Mouse (Mus musculus) CH12.LX (cell line): ENCODE measurements around the gene Gls. TPM values are rescaled to one million over a fixed set of nuclear protein-coding genes. Genes with fewer than 3 reads are reported as not detected.

Source experiments
- DNase-seq: peaks from one replicate; pipeline ENCODE4 v3.0.0-alpha.2; 2013; ENCODE audit errors: extremely low read depth
- H3K27ac ChIP-seq: 2 replicates; pipeline ENCODE4 v1.5.1; 2012; ENCODE audit warnings: low read depth, mild to moderate bottlenecking, control low read depth, moderate library complexity; ENCODE audit not compliant: insufficient read depth
- H3K27me3 ChIP-seq: replicated peaks from 2 replicates; pipeline ENCODE3; 2012; ENCODE audit warnings: inconsistent platforms
- H3K36me3 ChIP-seq, 2 experiments: replicated peaks in 1 of 2; 2 replicates each; pipeline versions ENCODE3 to v1.6.1; 2012; ENCODE audit warnings: inconsistent platforms in 1 of 2, low read length in 1 of 2, mild to moderate bottlenecking in 1 of 2, mixed read lengths in 1 of 2, moderate library complexity in 1 of 2; ENCODE audit not compliant: control insufficient read depth in 1 of 2, insufficient read depth in 1 of 2
- H3K4me1 ChIP-seq, 2 experiments: 2 replicates each; pipeline ENCODE4 v1.6.1; 2012; ENCODE audit warnings: inconsistent platforms in 1 of 2, moderate library complexity in 1 of 2; ENCODE audit not compliant: insufficient read depth in 2 of 2, control insufficient read depth in 1 of 2
- H3K4me2 ChIP-seq: 2 replicates; pipeline ENCODE4 v1.6.1; 2012; ENCODE audit warnings: low read depth, mild to moderate bottlenecking, control low read depth; ENCODE audit not compliant: poor library complexity, insufficient read depth, severe bottlenecking
- H3K4me3 ChIP-seq, 3 experiments: fragments of 150-350 bp in 1 of 3; sonication (generic) in 1 of 3; replicated peaks in 1 of 3; 2 replicates each; pipeline versions ENCODE3 to v1.5.1; 2011 to 2012; ENCODE audit warnings: low read depth in 2 of 3, low read length in 2 of 3, mild to moderate bottlenecking in 2 of 3, moderate library complexity in 2 of 3, control low read depth in 1 of 3, improper control_type of control experiment in 1 of 3, inconsistent platforms in 1 of 3, mixed read lengths in 1 of 3; ENCODE audit not compliant: poor library complexity in 1 of 3
- H3K79me2 ChIP-seq: replicated peaks from 2 replicates; pipeline ENCODE4 v1.6.1; 2012; ENCODE audit warnings: mild to moderate bottlenecking, moderate library complexity; ENCODE audit not compliant: control insufficient read depth, poor library complexity, insufficient read depth, severe bottlenecking; ENCODE audit errors: extremely low read depth
- H3K9ac ChIP-seq: 2 replicates; pipeline ENCODE4 v1.6.1; 2012; ENCODE audit warnings: low read depth, mild to moderate bottlenecking, control low read depth, moderate library complexity; ENCODE audit not compliant: insufficient read depth
- H3K9me3 ChIP-seq: replicated peaks from 2 replicates; pipeline ENCODE3; 2012; ENCODE audit warnings: low read length, inconsistent platforms, mixed read lengths
- BHLHE40 ChIP-seq: IDR thresholded peaks from 2 replicates; pipeline ENCODE4 v1.6.1; 2011; ENCODE audit warnings: mild to moderate bottlenecking, low read depth, low read length, improper control_type of control experiment
- CHD2 ChIP-seq: IDR thresholded peaks from 2 replicates; pipeline ENCODE4 v1.6.1; 2011; ENCODE audit warnings: low read length, improper control_type of control experiment
- CTCF ChIP-seq, 2 experiments: IDR thresholded peaks in 1 of 2; conservative IDR thresholded peaks in 1 of 2; 2 replicates each; pipeline ENCODE4 v1.5.1; 2011 to 2012; ENCODE audit warnings: low read depth in 2 of 2, low read length in 2 of 2, improper control_type of control experiment in 1 of 2, inconsistent platforms in 1 of 2, mild to moderate bottlenecking in 1 of 2, moderate library complexity in 1 of 2
- E2F4 ChIP-seq: IDR thresholded peaks from 2 replicates; pipeline ENCODE4 v1.6.1; 2011; ENCODE audit warnings: low read depth, low read length, improper control_type of control experiment; ENCODE audit not compliant: insufficient replicate concordance
- ELF1 ChIP-seq: IDR thresholded peaks from 2 replicates; pipeline ENCODE4 v1.6.1; 2014; ENCODE audit warnings: low read depth, mild to moderate bottlenecking, inconsistent platforms, low read length, improper control_type of control experiment
- ETS1 ChIP-seq: conservative IDR thresholded peaks from 2 replicates; pipeline ENCODE4 v1.6.1; 2012; ENCODE audit warnings: low read depth, mild to moderate bottlenecking, inconsistent platforms, low read length, improper control_type of control experiment, moderate library complexity
- GABPA ChIP-seq: IDR thresholded peaks from 2 replicates; pipeline ENCODE4 v1.6.1; 2012; ENCODE audit warnings: low read depth, low read length, improper control_type of control experiment, inconsistent platforms; ENCODE audit not compliant: insufficient replicate concordance
- JUN ChIP-seq: IDR thresholded peaks from 2 replicates; pipeline ENCODE4 v1.6.1; 2011; ENCODE audit warnings: low read depth, mild to moderate bottlenecking, low read length, improper control_type of control experiment, moderate library complexity; ENCODE audit not compliant: insufficient read depth
- JUND ChIP-seq: conservative IDR thresholded peaks from 2 replicates; pipeline ENCODE4 v1.6.1; 2011; ENCODE audit warnings: low read depth, low read length, improper control_type of control experiment
- MAFK ChIP-seq: IDR thresholded peaks from 2 replicates; pipeline ENCODE4 v1.6.1; 2011; ENCODE audit warnings: low read length, improper control_type of control experiment; ENCODE audit not compliant: insufficient replicate concordance
- MAX ChIP-seq: IDR thresholded peaks from 2 replicates; pipeline ENCODE4 v1.6.1; 2011; ENCODE audit warnings: low read length, improper control_type of control experiment
- MEF2A ChIP-seq: IDR thresholded peaks from 2 replicates; pipeline ENCODE4 v1.6.1; 2014; ENCODE audit warnings: low read depth, mild to moderate bottlenecking, inconsistent platforms, low read length, improper control_type of control experiment, borderline replicate concordance
- PAX5 ChIP-seq: IDR thresholded peaks from 2 replicates; pipeline ENCODE4 v1.6.1; 2012; ENCODE audit warnings: low read length, inconsistent platforms, mixed read lengths
- POLR2A ChIP-seq: IDR thresholded peaks from 2 replicates; pipeline ENCODE4 v1.6.1; 2011; ENCODE audit warnings: low read depth, mild to moderate bottlenecking, improper control_type of control experiment, low read length
- POLR2AphosphoS2 ChIP-seq: IDR thresholded peaks from 2 replicates; pipeline ENCODE4 v1.6.1; 2011; ENCODE audit warnings: low read depth, low read length, improper control_type of control experiment
- TBP ChIP-seq: conservative IDR thresholded peaks from 2 replicates; pipeline ENCODE4 v1.6.1; 2011; ENCODE audit warnings: low read depth, low read length, improper control_type of control experiment
- dilution Hi-C: fragments of 300-500 bp; cut with MboI; formaldehyde crosslinking; loops from 2 replicates; pipeline ENCODE4 v1.14.3; 2020; ENCODE audit warnings: low sequenced_read_pairs; ENCODE audit not compliant: extremely low pct_unique_long_range_greater_than_20kb, extremely low pct_ligation_motif_present
- in situ Hi-C: fragments of 300-500 bp; cut with MboI; formaldehyde crosslinking; loops from 3 replicates; pipeline ENCODE4 v1.14.3; 2019; ENCODE audit warnings: low sequenced_read_pairs, low pct_ligation_motif_present, low pct_unique_long_range_greater_than_20kb, mixed read lengths
- polyA plus RNA-seq: library from polyadenylated mRNA; unstranded; fragments of >175 nt; gene quantifications from 2 replicates; pipeline ENCODE4 v1.2.1, GENCODE M21; 2012; ENCODE audit warnings: low read depth; ENCODE audit not compliant: insufficient read length
- total RNA-seq, 2 experiments: library from RNA; depleted of rRNA; stranded (reverse); fragments of 300-350 nt in 1 of 2; fragments of >200 nt in 1 of 2; gene quantifications; 2 replicates each; pipeline ENCODE4 v1.2.3; 2012 to 2014

The Gls gene
- total and polyA plus RNA-seq, 3 experiments: 107 to 182 (median 150) TPM

- Histone ChIP-seq H3K79me2 (peaks cover 15% of the 10 kb centered on the region), H3K27ac (no peak overlapping the region), H3K27me3 (no peaks in the 10 kb centered on the region), H3K9ac (no peak overlapping the region), H3K9me3 (no peaks in the 10 kb centered on the region), H3K4me2 (no peak overlapping the region), H3K4me3 (no peak overlapping the region), H3K36me3 (peaks cover 5 to 62% of the 10 kb centered on the region in 2 experiments), H3K4me1 (peaks cover 0 to 11% of the 10 kb centered on the region in 2 experiments; a peak in 2 of 4 replicates)
- DNase-seq: no peak
- dilution Hi-C loops (no loop called here), in situ Hi-C loops (no loop called here)
- TF ChIP-seq CTCF (conservative IDR thresholded peaks at IDR 0.05 in 1 of 2, IDR thresholded peaks at IDR 0.05 in 1 of 2; ENCODE audit: low read depth in 2 of 2, low read length in 2 of 2) (peak; percentile 41 to 47; a peak in 3 of 4 replicates), CHD2 (no peak), POLR2AphosphoS2 (no peak), POLR2A (no peak), PAX5 (no peak), JUN (no peak)
These were observed 16.3 kb downstream of the Gls start for GRCm38 (mm10) chr1:52216766-52217165.

DNA sequence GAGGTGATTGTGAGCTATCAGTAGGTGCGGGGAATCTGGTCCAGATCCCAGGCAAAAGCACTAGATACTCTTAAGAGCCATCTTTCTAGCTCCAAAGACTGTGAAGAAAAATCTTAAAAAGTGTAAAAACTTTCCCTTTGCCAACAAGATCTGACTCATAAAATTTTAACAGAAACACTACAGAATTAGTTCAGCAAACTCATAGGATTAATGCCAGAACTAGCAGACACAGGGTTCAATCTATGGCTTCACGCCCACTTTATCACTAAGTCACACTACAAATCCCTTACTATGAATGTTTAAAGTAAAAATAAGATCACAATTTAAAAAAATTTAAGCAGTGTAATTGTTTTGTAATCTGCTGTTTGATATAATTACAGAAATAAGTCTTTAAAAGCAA lies 50.0 kb downstream of the Gls start:
- Histone ChIP-seq H3K36me3 (peaks cover 4 to 32% of the 10 kb centered on the region in 2 experiments), H3K4me3 (no peak overlapping the region), H3K79me2 (no peaks in the 10 kb centered on the region), H3K27ac (no peak overlapping the region), H3K9me3 (no peaks in the 10 kb centered on the region), H3K4me1 (peaks cover 0 to 12% of the 10 kb centered on the region in 2 experiments; a peak in 1 of 4 replicates), H3K4me2 (no peak overlapping the region), H3K27me3 (no peaks in the 10 kb centered on the region), H3K9ac (no peak overlapping the region)
- in situ Hi-C loops (no loop called here), dilution Hi-C loops (no loop called here)
- DNase-seq: no peak
- TF ChIP-seq TBP: no peak
- TF ChIP-seq MEF2A: no peak
- TF ChIP-seq BHLHE40: no peak
- TF ChIP-seq E2F4: no peak
- no peak for TF ChIP-seq GABPA
- TF ChIP-seq POLR2AphosphoS2: no peak
- no peak for TF ChIP-seq ELF1
- no peak for TF ChIP-seq MAX
- TF ChIP-seq CTCF (conservative IDR thresholded peaks at IDR 0.05 in 1 of 2, IDR thresholded peaks at IDR 0.05 in 1 of 2; ENCODE audit: low read depth in 2 of 2, low read length in 2 of 2): no peak
- no peak for TF ChIP-seq MAFK
- no peak for TF ChIP-seq JUND
- no peak for TF ChIP-seq ETS1
